Mouse (Mus musculus) heart, adult 2 months (tissue): Measurements from ENCODE around the gene Strap. TPM values are rescaled to one million over a fixed set of nuclear protein-coding genes. Genes with fewer than 3 reads are reported as not detected.
"Not testable (repeated sequence)": the region's sequence is repeated elsewhere in the genome, so short reads cannot be mapped to it uniquely, and the experiment has no call there.

ENCODE experiments used
- DNase-seq, 2 experiments: peaks; one replicate each; pipeline ENCODE4 v3.0.0; 2021
- H3K27ac ChIP-seq: fragments of 200-600 bp; 2 replicates; pipeline ENCODE4 v1.8.1; 2022
- H3K27me3 ChIP-seq: fragments of 200-500 bp; 2 replicates; pipeline ENCODE4 v1.6.1; 2012; ENCODE audit warnings: mild to moderate bottlenecking, low read length, inconsistent platforms, mixed read lengths; ENCODE audit not compliant: control insufficient read depth, insufficient read depth
- H3K36me3 ChIP-seq: fragments of 200-500 bp; 2 replicates; pipeline ENCODE4 v1.6.1; 2012; ENCODE audit warnings: low read length, inconsistent platforms; ENCODE audit not compliant: control insufficient read depth, insufficient read depth
- H3K4me1 ChIP-seq: fragments of 200-500 bp; 2 replicates; pipeline ENCODE4 v1.6.1; 2011; ENCODE audit warnings: low read length; ENCODE audit not compliant: control insufficient read depth, insufficient read depth
- H3K4me3 ChIP-seq: fragments of 200-600 bp; 2 replicates; pipeline ENCODE4 v1.8.1; 2022
- H3K79me2 ChIP-seq: fragments of 200-500 bp; replicated peaks from 2 replicates; pipeline ENCODE4 v1.6.1; 2012; ENCODE audit warnings: mild to moderate bottlenecking, inconsistent platforms, low read length, moderate library complexity, mixed read lengths; ENCODE audit not compliant: control insufficient read depth, insufficient read depth
- H3K9ac ChIP-seq: fragments of 200-500 bp; 2 replicates; pipeline ENCODE4 v1.6.1; 2012; ENCODE audit warnings: low read depth, mild to moderate bottlenecking, control low read depth, inconsistent platforms, low read length, mixed read lengths
- CTCF ChIP-seq: fragments of 200-600 bp; IDR thresholded peaks from 2 replicates; pipeline ENCODE4 v1.8.1; 2022; ENCODE audit warnings: antibody characterized with exemption, mild to moderate bottlenecking, moderate library complexity
- EP300 ChIP-seq: fragments of 200-500 bp; IDR thresholded peaks from 2 replicates; pipeline ENCODE4 v1.6.1; 2011; ENCODE audit warnings: low read depth, low read length, control low read depth; ENCODE audit not compliant: insufficient read depth
- POLR2A ChIP-seq: fragments of 200-500 bp; IDR thresholded peaks from 2 replicates; pipeline ENCODE4 v1.6.1; 2011; ENCODE audit warnings: mild to moderate bottlenecking, low read depth, low read length, control low read depth; ENCODE audit not compliant: insufficient read depth
- WGBS: fragments of 180-500 bp; shearing (Covaris S2); methylation state at CpG from one replicate; pipeline ENCODE4 v1.1.7; 2018; 5-methylcytosine and 5-hydroxymethylcytosine counted together
- intact Hi-C: fragments of 180-260 bp; cut with DNase I; formaldehyde crosslinking; loops from one replicate; pipeline ENCODE4 v1.15.1; 2025
- polyA plus RNA-seq: library from polyadenylated mRNA; depleted of rRNA; stranded (reverse); fragments of >200 nt; gene quantifications from 2 replicates; pipeline ENCODE4 v1.2.3, GENCODE M21; 2012
- total RNA-seq, 2 experiments: library from RNA; stranded (reverse); gene quantifications; 2 replicates each; pipeline ENCODE4 v1.2.3; 2021

Strap gene
- total and polyA plus RNA-seq, 3 experiments, result 26.3 to 86.5 (median 81.6) TPM

- H3K9ac ChIP-seq, result no peak overlapping the region
- WGBS, result 83% methylated on average over 7 of the region's 7 CpGs
- no peaks in the 10 kb centered on the region for H3K79me2 ChIP-seq
- no peaks in the 10 kb centered on the region; the same call in 1 of the 2 replicates for H3K36me3 ChIP-seq
- H3K27ac ChIP-seq, result peak overlapping the region; percentile 32
- H3K27me3 ChIP-seq, result no peaks in the 10 kb centered on the region
- no peak for TF ChIP-seq EP300
- TF ChIP-seq CTCF, result no peak
- TF ChIP-seq POLR2A, result no peak
- H3K4me1 ChIP-seq, result peaks cover 14% of the 10 kb centered on the region
- no peak for DNase-seq
- intact Hi-C loops, result loop anchor here (5.0 kb wide), 2 partner anchors 36 to 146 kb away; no protein-coding TSS in a partner anchor
- H3K4me3 ChIP-seq, result no peak overlapping the region
Measured at GRCm38 (mm10) chr6:137703431-137703830, 31.4 kb upstream of the Strap start.

DNA sequence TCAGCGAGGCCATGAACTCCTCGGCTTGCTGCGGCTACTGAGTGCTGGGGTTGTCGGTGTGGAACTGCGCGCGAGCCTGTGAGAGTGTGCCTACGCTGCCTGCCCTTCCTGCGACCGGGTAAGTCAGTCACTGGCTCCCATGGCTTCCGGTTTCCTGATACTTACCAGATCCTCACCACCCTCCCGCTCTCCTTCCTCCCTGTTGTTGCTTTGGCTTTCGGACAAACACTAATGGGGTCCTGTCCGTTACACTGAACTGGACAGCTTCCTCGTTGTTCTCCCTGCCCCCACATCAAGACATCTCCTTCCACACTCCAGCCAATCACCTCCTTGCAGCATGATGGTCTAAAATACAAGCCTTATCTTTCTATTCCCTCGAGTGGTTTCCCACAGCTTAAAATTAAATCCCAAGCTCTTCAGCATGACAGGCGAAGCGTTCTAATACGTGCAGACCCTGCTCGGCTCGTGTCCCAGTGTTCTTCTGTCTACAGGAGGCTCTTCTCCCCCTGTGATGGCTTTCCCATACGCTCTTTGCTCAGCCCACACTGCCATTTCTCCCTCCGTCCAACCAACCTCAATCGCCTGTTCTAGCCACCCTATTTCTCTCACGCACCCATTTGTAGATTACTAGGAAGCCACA is 30.5 kb upstream of the Strap start:
- Histone ChIP-seq H3K4me3 (peak overlapping the region; percentile 0; the same call in 1 of the 2 replicates), H3K79me2 (no peaks in the 10 kb centered on the region), H3K27me3 (no peaks in the 10 kb centered on the region), H3K9ac (peak overlapping the region; percentile 4; the same call in 1 of the 2 replicates), H3K4me1 (peaks cover 14% of the 10 kb centered on the region), H3K27ac (peak overlapping the region; percentile 75), H3K36me3 (no peaks in the 10 kb centered on the region; the same call in 1 of the 2 replicates)
- intact Hi-C loops, result loop anchor here (5.0 kb wide), 2 partner anchors 37 to 147 kb away; no protein-coding TSS in a partner anchor
- DNase-seq, result peak; percentile 66 to 69
- WGBS, result 18% methylated on average over 25 of the region's 25 CpGs
- TF ChIP-seq EP300, result no peak
- no peak for TF ChIP-seq CTCF

- DNase-seq, result no peak
- H3K9ac ChIP-seq, result no peak overlapping the region
- H3K27me3 ChIP-seq, result no peaks in the 10 kb centered on the region
- H3K4me3 ChIP-seq, result no peak overlapping the region
- H3K4me1 ChIP-seq, result peaks cover 15% of the 10 kb centered on the region
- 92% methylated on average over 10 of the region's 10 CpGs for WGBS
- H3K36me3 ChIP-seq, result no peaks in the 10 kb centered on the region; the same call in 1 of the 2 replicates
- H3K27ac ChIP-seq, result no peak overlapping the region
- no peaks in the 10 kb centered on the region for H3K79me2 ChIP-seq
- no peak for TF ChIP-seq POLR2A
- TF ChIP-seq EP300, result no peak
- no peak for TF ChIP-seq CTCF
- intact Hi-C loops, result no loop called here
Measured at GRCm38 (mm10) chr6:137706209-137706608, 28.7 kb upstream of the Strap start.

- H3K36me3 ChIP-seq, DNase-seq, H3K79me2 ChIP-seq, H3K27me3 ChIP-seq, H3K27ac ChIP-seq, H3K9ac ChIP-seq, H3K4me1 ChIP-seq, H3K4me3 ChIP-seq, intact Hi-C loops: not testable (repeated sequence)
- 85% methylated on average over 13 of the region's 13 CpGs for WGBS
Measured at GRCm38 (mm10) chr6:137708726-137709405, 26.0 kb upstream of the Strap start.

DNA sequence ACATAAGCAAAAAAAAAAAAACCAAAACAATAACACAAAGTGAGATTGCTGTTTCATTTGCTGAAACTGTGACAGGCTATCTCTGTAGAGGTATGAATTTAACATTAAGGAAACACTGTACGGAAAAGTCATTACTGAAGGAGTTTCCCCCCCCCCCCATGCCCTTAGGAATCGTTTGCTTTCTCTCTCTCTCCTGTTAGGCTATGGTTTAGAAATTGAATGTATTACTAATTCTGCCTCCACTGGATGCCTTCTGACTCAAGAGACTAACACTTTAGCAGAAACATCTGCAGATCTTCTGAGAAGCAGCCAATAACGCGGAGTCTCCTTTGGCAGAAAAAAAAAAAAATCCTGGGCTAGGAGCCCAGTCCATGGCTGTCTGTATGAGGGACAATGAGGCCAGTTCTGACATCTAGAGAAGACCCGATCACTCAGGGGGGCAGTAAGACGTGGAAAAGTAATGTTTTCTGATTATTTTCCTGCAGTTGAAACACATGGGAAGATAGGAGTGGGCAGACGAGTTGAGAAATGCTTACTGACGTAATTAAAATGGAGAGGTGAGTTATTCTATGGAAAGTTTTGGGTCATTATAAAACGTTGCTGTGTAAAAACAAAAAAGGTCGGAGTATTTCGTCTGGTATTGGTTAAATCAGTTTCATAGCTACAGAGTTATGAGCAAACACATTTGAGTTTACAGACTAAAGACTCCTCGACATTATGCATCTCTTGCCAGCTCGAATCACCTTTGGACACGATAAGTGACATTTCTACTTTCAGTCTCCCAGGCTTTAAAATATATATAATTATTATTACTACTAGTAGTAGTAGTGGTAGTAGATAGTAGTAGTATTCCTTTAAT is 24.5 kb upstream of the Strap start:
- TF ChIP-seq CTCF (no peak), POLR2A (no peak), EP300 (no peak)
- H3K79me2 ChIP-seq, result no peaks in the 10 kb centered on the region
- 53% methylated on average over 14 of the region's 14 CpGs for WGBS
- peak in 1 of 2 experiments; percentile 46 for DNase-seq
- peaks cover 1% of the 10 kb centered on the region for H3K4me1 ChIP-seq
- no peak overlapping the region for H3K9ac ChIP-seq
- intact Hi-C loops, result no loop called here
- no peaks in the 10 kb centered on the region for H3K36me3 ChIP-seq
- H3K27ac ChIP-seq, result no peak overlapping the region
- no peak overlapping the region for H3K4me3 ChIP-seq
- no peaks in the 10 kb centered on the region for H3K27me3 ChIP-seq
